Mouse (Mus musculus) gastrocnemius, adult 8-10 months (tissue): ENCODE measurements around the gene Bdh2. TPM values are rescaled to one million over a fixed set of nuclear protein-coding genes. Genes with fewer than 3 reads are reported as not detected.

Source experiments
- total RNA-seq, 4 experiments: library from RNA; stranded (reverse); gene quantifications; 2 replicates each; pipeline ENCODE4 v1.2.4; 2022

Gene Bdh2
- total RNA-seq, 4 experiments from 2014 or later: 1.4 to 2.7 (median 2.3) TPM

Other genes starting within 250 kb of the Bdh2 start
- under 1 TPM; 0.02 to 0.24 (median 0.14) TPM for gene Cenpe, start 68.7 kb upstream of the Bdh2 start, total RNA-seq
- gene Slc9b2, start 26.5 kb downstream of the Bdh2 start, total RNA-seq: under 1 TPM in 2 of 4 experiments, not detected in 2; 0.22 to 0.25 TPM
- gene Slc9b1, start 66.8 kb downstream of the Bdh2 start, total RNA-seq: not detected
- 10 to 100 TPM; 29.1 to 33.4 (median 31.5) TPM for gene Cisd2, start 142.7 kb downstream of the Bdh2 start, total RNA-seq
- gene Ube2d3, start 156.9 kb downstream of the Bdh2 start, total RNA-seq: 100 to 1,000 TPM; 303 to 346 (median 323) TPM
- 1 to 10 TPM; 3.0 to 3.6 (median 3.4) TPM for gene Manba, start 204.4 kb downstream of the Bdh2 start, total RNA-seq